Mouse (Mus musculus): Measurements from ENCODE around the gene Wnk4.

Wnk4 gene

DNA sequence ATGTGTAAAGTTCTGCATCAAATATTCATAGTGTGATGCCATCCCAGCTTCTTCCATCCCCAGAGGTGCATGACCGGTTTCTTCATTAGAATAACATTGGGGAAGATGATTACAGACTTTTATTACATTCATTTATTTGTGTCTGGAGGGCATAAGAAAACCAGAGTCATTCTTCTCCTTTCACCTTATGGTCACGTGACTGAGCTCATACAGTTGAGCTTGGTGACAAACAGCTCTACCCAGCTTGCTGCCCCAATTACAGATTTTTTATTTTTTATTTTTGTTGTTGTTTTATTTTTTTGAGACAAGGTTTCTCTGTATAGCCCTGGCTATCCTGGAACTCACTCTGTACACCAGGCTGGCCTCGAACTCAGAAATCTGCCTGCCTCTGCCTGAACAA is 12.1 kb downstream of the Wnk4 start:
- no peak for DNase-seq (ENCODE audit: inconsistent age in 2 of 2, low spot score in 1 of 2)

GRCm38 (mm10) chr11:101275309-101275708 is 14.9 kb downstream of the Wnk4 start:
- DNase-seq (ENCODE audit: inconsistent age in 2 of 2, low spot score in 1 of 2), result no peak

GRCm38 (mm10) chr11:101276319-101277070 is 16.1 kb downstream of the Wnk4 start:
- DNase-seq (ENCODE audit: inconsistent age in 2 of 2, low spot score in 1 of 2), result peak in 1 of 2 experiments; percentile 26

DNA sequence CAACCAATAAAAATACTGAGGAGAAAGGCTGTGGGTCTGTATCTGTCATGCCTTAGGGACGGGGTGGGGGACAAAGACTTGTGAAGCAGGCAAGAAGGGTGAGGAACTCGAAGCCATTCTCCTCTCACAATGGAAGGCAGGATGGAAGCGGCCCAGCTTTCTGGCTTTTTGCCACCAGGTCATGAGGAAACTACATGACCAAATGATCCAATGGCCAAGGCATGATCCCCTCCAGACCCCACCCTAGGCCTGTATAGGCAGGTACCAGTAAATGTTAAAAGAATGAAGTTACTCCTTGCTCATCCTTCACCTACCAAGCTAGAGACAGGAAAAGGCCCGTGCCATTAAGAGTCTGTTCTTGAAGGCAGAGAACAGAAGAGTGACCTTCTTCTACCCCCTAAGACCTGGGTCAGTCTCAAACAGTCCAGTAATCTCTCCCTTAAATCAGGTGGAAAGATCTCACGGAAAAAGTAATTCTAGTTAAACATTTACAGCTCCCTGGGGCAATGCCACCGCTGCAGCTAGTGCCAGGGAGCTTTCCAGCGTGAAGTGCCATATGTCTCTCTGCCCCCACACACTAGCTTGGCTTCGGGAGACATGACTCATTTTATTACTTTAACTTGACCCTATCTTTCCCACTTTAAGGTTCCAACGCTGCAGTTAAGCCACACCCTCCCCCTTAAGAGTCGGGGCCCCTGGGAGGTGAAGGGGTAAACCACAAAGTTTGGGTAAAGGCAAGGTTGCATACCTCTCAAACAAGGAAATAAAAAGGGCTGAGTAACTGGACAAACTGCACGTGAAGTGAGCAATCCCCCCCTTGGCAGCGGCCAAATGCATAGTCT is 17.2 kb downstream of the Wnk4 start:
- DNase-seq (ENCODE audit: inconsistent age in 2 of 2, low spot score in 1 of 2), result no peak

DNA sequence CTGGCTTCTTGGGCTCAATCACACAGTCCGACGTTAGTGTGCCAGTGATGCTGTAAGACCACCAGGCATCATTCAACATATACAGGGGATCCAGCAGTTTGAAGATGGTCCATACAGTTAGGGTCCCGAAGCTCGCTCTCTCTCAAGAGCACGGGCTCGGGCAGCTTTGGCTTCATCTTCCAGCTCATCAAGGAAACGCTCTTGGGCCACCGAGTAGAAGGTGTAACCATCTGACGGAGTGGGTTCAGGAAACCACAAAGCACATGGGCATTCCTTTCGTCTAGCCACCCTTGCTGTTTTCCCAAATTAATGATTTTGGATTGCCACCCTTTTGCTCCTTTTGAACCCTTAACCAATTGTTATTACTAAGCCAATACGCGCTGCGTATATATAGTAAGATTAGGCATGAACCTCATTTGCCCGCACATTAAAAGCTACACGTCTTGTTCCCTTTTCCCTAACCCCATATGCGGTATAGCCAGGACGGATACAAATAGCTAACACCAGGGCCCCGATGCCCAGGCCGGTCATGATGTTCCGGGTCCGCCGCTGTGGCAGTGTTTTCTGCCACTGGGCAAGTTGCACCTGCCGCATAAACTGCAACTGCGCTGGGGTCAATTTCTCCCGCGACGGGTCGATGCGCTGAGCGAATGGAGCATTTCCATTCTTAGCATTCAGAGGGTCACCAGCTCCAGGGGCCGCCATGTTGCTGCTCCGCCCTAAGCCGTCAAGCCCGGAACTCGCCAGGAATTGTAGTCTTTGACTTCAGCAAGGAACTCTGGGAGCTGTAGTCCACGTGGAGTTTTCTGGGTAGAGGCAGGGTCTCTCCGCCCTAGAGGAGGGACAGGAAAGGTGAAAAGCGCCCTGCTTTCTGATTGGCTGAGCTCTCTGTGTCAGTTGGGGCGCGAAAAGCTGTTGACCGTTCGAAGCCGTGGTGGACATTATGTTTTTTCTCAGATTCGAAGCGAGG is 18.1 kb downstream of the Wnk4 start, which contains the start of the genes Cntd1 and Coa3:
Cntd1 (plus strand) TSS at position 790 of the 970 bp plus-strand sequence.
Coa3 (minus strand) TSS at position 892 of the 970 bp plus-strand sequence.
- peak; percentile 84 to 95 for DNase-seq (ENCODE audit: inconsistent age in 2 of 2, low spot score in 1 of 2)

DNA sequence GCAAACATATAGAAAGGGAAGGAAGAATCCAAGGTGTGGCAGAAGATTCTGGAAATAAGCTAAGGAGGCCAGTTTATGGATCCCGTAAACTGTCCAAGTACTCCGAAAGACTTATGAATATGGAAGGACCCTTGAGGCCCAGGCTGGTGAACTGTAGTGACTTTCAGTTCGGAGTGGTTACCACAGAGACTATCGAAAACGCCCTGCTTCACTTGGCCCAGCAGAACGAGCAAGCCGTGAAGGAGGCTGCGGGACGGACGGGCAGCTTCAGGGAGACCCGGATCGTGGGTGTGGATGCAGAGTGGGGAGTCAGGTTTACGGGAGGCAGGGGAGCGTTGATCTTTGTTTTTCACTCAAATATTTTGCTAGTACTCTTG is 18.8 kb downstream of the Wnk4 start:
- DNase-seq (ENCODE audit: inconsistent age in 2 of 2, low spot score in 1 of 2), result no peak

DNA sequence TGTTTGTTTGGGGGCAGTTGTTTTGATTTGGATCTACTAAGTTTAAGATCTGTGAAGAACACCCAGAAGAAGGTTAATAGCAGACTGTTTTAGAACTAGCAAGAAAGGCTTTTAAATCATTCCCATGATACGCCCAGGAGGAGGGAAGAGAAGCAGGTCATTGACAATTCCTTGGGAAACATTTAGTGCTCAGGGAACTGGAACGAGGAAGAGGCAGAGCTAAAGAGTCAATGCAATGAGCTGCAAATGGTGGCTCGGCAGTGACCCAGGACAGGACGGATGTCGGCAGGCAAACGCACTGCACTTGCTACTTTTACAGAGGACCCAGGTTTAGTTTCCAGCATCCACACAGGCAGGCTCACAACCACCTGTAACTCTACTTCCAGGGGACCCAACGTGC is 20.5 kb downstream of the Wnk4 start:
- DNase-seq (ENCODE audit: inconsistent age in 2 of 2, low spot score in 1 of 2), result no peak

DNA sequence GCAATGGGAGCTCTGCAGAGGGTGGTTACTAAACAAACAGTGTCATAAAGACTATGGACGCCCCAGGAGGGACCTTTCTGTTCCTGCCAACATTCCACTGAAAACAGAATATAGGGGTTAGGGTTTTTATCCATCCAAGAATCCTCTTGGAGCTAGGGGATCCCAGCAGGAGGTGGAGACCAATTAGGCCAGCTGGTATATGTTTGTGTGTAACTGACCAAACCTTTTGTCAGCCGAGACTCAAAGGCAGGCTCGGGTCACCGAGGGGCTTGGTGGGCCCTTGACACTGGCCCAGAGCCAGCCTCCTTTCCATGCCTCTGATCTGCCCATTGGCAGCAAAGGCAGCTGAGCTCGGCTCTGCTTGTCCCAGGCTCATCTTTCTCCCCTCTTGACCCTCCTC is 22.5 kb downstream of the Wnk4 start:
- no peak for DNase-seq (ENCODE audit: inconsistent age in 2 of 2, low spot score in 1 of 2)

- no peak for DNase-seq (ENCODE audit: inconsistent age in 2 of 2, low spot score in 1 of 2)
These were observed 23.4 kb downstream of the Wnk4 start for GRCm38 (mm10) chr11:101283805-101284204.

- DNase-seq (ENCODE audit: inconsistent age in 2 of 2, low spot score in 1 of 2), result peak; percentile 86
These were observed 26.9 kb downstream of the Wnk4 start for GRCm38 (mm10) chr11:101287306-101287705.

GRCm38 (mm10) chr11:101291231-101291630 is 30.9 kb downstream of the Wnk4 start:
- DNase-seq (ENCODE audit: inconsistent age in 2 of 2, low spot score in 1 of 2), result no peak

DNA sequence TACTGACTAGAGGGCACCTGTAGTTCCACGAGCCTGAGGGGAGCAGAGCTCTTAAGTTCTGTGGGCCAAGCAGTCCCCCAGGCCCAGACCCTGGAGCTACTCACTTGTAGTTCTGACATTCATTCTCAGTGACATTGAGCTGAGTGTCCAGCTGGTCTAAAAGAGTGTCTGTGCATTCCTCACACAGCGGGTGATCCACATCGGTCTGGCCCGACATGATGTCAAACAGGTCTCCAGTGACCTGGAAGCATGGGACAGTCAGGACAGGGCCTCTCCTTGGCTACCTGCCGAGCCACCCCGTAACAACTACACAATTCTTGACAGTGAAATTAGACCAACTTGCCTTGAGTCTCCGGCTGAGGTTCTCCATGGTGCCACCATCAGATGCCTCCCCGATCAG is 34.8 kb downstream of the Wnk4 start:
- no peak for DNase-seq (ENCODE audit: inconsistent age in 2 of 2, low spot score in 1 of 2)

GRCm38 (mm10) chr11:101300881-101301280 is 40.5 kb downstream of the Wnk4 start:
- DNase-seq (ENCODE audit: inconsistent age in 2 of 2, low spot score in 1 of 2), result no peak

DNA sequence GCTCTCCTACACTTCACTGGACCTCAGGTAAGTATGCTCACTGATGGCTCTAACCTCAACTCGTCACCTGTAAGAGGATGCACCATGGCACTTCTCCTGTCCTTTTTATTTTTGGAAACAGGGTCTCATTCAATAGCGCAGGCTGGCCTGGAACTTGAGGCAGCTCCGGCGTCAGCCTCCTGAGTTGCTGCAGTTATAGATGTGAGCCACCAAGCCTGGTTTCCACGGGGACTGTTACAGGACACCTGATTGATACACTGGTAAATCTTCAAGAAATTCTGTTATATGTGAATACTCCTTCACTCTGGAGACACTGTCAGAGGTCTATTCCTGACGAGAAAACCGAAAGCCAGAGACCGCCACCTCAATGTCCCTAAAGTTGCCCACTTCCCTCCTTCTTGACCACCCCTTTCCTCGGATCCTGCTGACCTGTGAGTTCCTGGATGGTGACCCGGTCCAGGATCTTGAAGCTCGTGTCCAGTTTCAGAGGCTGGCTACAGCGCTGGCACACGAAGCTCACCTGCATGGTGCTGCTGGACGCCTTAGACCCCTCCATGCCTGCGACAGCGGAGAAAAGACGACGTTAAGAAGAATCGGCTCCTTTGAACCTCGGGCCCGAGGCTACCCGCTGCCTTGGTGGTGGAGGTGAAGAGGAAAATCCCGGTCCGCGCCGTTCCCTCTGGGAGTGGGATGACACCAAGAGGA is 41.1 kb downstream of the Wnk4 start:
- no peak for DNase-seq (ENCODE audit: inconsistent age in 2 of 2, low spot score in 1 of 2)

DNA sequence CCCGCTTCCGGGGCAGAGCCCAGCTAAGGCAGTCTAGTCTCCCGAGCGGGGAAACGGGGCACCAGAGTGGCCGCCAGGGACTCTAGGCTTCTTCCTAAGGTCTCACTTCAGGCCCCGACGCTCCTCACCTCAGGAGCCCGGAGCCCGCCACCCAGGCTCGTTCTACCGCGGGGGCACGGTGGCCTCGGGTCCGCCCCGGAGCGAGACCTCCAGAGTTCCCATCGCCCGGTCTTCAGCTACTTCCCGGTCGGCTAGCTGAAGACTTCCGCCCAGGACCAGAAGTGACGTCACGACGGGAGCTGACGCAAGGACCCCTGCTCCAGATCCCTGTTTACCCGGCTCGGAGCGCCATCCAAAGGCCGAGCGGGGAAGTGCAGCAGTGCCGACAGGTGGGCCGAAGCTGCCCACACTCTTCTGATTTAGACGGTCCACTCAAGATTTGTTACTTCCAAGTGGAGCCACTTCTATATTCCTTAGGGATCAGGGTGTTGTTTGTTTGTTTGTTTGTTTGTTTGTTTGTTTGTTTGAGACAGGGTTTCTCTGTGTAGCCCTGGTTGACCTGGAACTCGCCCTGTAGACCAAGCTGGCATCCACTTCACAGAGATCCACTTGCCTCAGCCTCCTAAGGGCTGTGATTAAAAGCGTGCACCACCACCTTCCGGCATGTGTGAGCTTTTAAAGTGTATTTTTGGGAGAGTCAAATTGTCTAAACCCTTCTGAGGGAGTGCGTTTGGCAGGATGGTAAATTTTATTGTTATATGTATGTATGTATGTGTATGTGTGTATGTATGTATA is 41.8 kb downstream of the Wnk4 start, which contains the start of gene Becn1:
Becn1 (minus strand) TSS at position 283 of the 795 bp plus-strand sequence.
- peak; percentile 95 to 98 for DNase-seq (ENCODE audit: inconsistent age in 2 of 2, low spot score in 1 of 2)

DNA sequence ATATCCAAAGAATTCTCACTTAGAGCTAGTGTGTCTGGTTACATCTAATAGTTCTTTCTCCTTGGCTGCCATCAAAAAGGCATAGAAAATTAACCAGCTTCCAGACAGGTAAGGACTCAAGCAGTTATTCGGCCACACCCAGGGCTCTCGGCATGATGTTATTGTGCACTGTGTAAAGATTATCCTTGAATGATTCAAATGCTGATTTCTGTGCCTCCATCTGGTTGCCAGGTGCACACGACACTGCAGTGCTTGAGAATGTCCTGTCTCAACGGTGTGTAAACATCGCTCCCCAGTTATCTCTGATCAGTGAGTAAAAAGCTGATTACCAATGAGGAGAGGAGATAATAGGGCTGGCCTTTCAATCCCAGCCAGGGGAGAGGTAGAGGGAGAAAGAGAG is 47.4 kb downstream of the Wnk4 start:
- DNase-seq (ENCODE audit: inconsistent age in 2 of 2, low spot score in 1 of 2), result no peak

DNA sequence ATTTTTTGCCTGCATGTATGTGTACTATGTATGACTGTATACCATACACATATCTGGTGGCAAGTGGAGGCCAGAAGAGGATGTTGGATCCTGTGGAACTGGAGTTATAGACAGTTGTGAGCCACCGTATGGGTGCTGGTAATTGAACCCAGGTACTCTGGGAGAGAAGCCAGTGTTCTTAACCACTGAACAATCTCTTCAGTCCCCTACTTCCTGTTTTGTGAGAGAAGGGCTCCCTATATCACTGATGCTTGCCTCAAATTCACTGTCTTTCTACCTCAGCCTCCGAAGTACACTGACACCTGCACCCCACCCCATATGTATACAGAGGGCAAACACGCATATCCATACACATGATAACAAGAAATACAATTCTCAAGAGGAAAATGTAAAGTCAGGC is 50.7 kb downstream of the Wnk4 start:
- no peak for DNase-seq (ENCODE audit: inconsistent age in 2 of 2, low spot score in 1 of 2)

GRCm38 (mm10) chr11:101312150-101312549 is 51.8 kb downstream of the Wnk4 start:
- peak in 1 of 2 experiments; percentile 29 for DNase-seq (ENCODE audit: inconsistent age in 2 of 2, low spot score in 1 of 2)

GRCm38 (mm10) chr11:101314567-101314966 is 54.2 kb downstream of the Wnk4 start:
- DNase-seq (ENCODE audit: inconsistent age in 2 of 2, low spot score in 1 of 2), result no peak
